Mouse (Mus musculus): Measurements from ENCODE around the gene Lctl. TPM values are rescaled to one million over a fixed set of nuclear protein-coding genes. Genes with fewer than 3 reads are reported as not detected.
A peak's percentile ranks its signal among the peaks of the same experiment; 100 is the strongest.

The Lctl gene
- polyA plus RNA-seq, 2 experiments = 0.02 TPM; not detected in 1

- peak overlapping the region; percentile 97 for H3K9ac ChIP-seq (replicated peaks)
- peaks cover 8 to 11% of the 10 kb centered on the region in 2 experiments for H3K4me1 ChIP-seq (replicated peaks; ENCODE audit: control insufficient read depth in 2 of 2, insufficient read depth in 2 of 2, low read length in 1 of 2)
- TF ChIP-seq EP300 (IDR thresholded peaks at IDR 0.05; ENCODE audit: low read depth) (no peak), CTCF (IDR thresholded peaks at IDR 0.05; ENCODE audit: low read depth) (0 out of 2 replicates have a peak, but pooled peaks have one; percentile 10)
- no peaks in the 10 kb centered on the region for H3K27me3 ChIP-seq (ENCODE audit: control insufficient read depth, insufficient read depth, low read length)
- no peaks in the 10 kb centered on the region for H3K9me3 ChIP-seq (ENCODE audit: control insufficient read depth, low read length)
- DNase-seq (ENCODE audit: low read depth in 3 of 3, low spot score in 3 of 3) = no peak
- WGBS (ENCODE audit: insufficient replicate concordance) = 2% methylated on average over 18 of the region's 18 CpGs
- H3K27ac ChIP-seq = peak overlapping the region; percentile 71
- H3K4me3 ChIP-seq (ENCODE audit: insufficient read depth in 1 of 2, low read depth in 2 of 2, low read length in 2 of 2) = peak overlapping the region; percentile 93 to 95
- peaks cover 35% of the 10 kb centered on the region for H3K36me3 ChIP-seq (replicated peaks; ENCODE audit: control insufficient read depth, insufficient read depth, low read depth)
- H3K4me2 ChIP-seq (ENCODE audit: low read depth) = peak overlapping the region; percentile 71
- ATAC-seq (ENCODE audit: insufficient read depth) = peak; percentile 57
Observed at GRCm38 (mm10) chr9:64172145-64172815, 55.3 kb downstream of the Lctl start.

GRCm38 (mm10) chr9:64172816-64173665 lies 56.1 kb downstream of the Lctl start, which contains the start of the genes Zwilch and Rpl4:
Zwilch (minus strand) TSS chr9:64173104.
Rpl4 (plus strand) TSS chr9:64173375.
- Histone ChIP-seq H3K4me3 (ENCODE audit: insufficient read depth in 1 of 2, low read depth in 2 of 2, low read length in 2 of 2) (peak within 1 kb of the TSS; percentile 93 to 95), H3K27me3 (ENCODE audit: control insufficient read depth, insufficient read depth, low read length) (no peaks in the 10 kb centered on the region), H3K4me2 (ENCODE audit: low read depth) (peak within 1 kb of the TSS; percentile 71), H3K27ac (peak within 1 kb of the TSS; percentile 71), H3K36me3 (replicated peaks; ENCODE audit: control insufficient read depth, insufficient read depth, low read depth) (peaks cover 39% of the 10 kb centered on the region), H3K9me3 (ENCODE audit: control insufficient read depth, low read length) (no peaks in the 10 kb centered on the region), H3K4me1 (replicated peaks; ENCODE audit: control insufficient read depth in 2 of 2, insufficient read depth in 2 of 2, low read length in 1 of 2) (peaks cover 8 to 11% of the 10 kb centered on the region in 2 experiments), H3K9ac (replicated peaks) (peak within 1 kb of the TSS; percentile 97)
- peak; percentile 76 for TF ChIP-seq EP300 (IDR thresholded peaks at IDR 0.05; ENCODE audit: low read depth)
- TF ChIP-seq CTCF (IDR thresholded peaks at IDR 0.05; ENCODE audit: low read depth) = no peak; the same call in 1 of the 2 replicates
- peak; percentile 72 to 79 (median 73) for DNase-seq (ENCODE audit: low read depth in 3 of 3, low spot score in 3 of 3)
- peak; percentile 81 for ATAC-seq (ENCODE audit: insufficient read depth)
- under 1% methylated on average over 42 of the region's 42 CpGs for WGBS (ENCODE audit: insufficient replicate concordance)

- ATAC-seq (ENCODE audit: insufficient read depth) (no peak), DNase-seq (ENCODE audit: low read depth in 3 of 3, low spot score in 3 of 3) (no peak)
- H3K27me3 ChIP-seq (ENCODE audit: control insufficient read depth, insufficient read depth, low read length) = no peaks in the 10 kb centered on the region
- WGBS (ENCODE audit: insufficient replicate concordance) = under 1% methylated on average over 16 of the region's 16 CpGs
- H3K4me1 ChIP-seq (replicated peaks; ENCODE audit: control insufficient read depth in 2 of 2, insufficient read depth in 2 of 2, low read length in 1 of 2) = peaks cover 8 to 13% of the 10 kb centered on the region in 2 experiments
- TF ChIP-seq CTCF (IDR thresholded peaks at IDR 0.05; ENCODE audit: low read depth) (no peak), EP300 (IDR thresholded peaks at IDR 0.05; ENCODE audit: low read depth) (no peak)
- H3K4me2 ChIP-seq (ENCODE audit: low read depth) = peak overlapping the region; percentile 71
- H3K36me3 ChIP-seq (replicated peaks; ENCODE audit: control insufficient read depth, insufficient read depth, low read depth) = peaks cover 43% of the 10 kb centered on the region
- H3K4me3 ChIP-seq (ENCODE audit: insufficient read depth in 1 of 2, low read depth in 2 of 2, low read length in 2 of 2) = peak overlapping the region; percentile 93 to 95
- H3K27ac ChIP-seq = peak overlapping the region; percentile 55
- peak overlapping the region; percentile 97 for H3K9ac ChIP-seq (replicated peaks)
- H3K9me3 ChIP-seq (ENCODE audit: control insufficient read depth, low read length) = no peaks in the 10 kb centered on the region
Observed at GRCm38 (mm10) chr9:64173666-64174220, 56.8 kb downstream of the Lctl start.

- ATAC-seq (ENCODE audit: insufficient read depth) (no peak), DNase-seq (ENCODE audit: low read depth in 3 of 3, low spot score in 3 of 3) (no peak)
- Histone ChIP-seq H3K4me3 (ENCODE audit: insufficient read depth in 1 of 2, low read depth in 2 of 2, low read length in 2 of 2) (peak overlapping the region; percentile 93 to 95), H3K4me1 (replicated peaks; ENCODE audit: control insufficient read depth in 2 of 2, insufficient read depth in 2 of 2, low read length in 1 of 2) (peaks cover 8 to 15% of the 10 kb centered on the region in 2 experiments), H3K27me3 (ENCODE audit: control insufficient read depth, insufficient read depth, low read length) (no peaks in the 10 kb centered on the region), H3K36me3 (replicated peaks; ENCODE audit: control insufficient read depth, insufficient read depth, low read depth) (peaks cover 45% of the 10 kb centered on the region), H3K4me2 (ENCODE audit: low read depth) (peak overlapping the region; percentile 71), H3K9me3 (ENCODE audit: control insufficient read depth, low read length) (no peaks in the 10 kb centered on the region), H3K9ac (replicated peaks) (peak overlapping the region; percentile 97), H3K27ac (peak overlapping the region; percentile 47)
- TF ChIP-seq EP300 (IDR thresholded peaks at IDR 0.05; ENCODE audit: low read depth) = no peak
- no peak for TF ChIP-seq CTCF (IDR thresholded peaks at IDR 0.05; ENCODE audit: low read depth)
Observed at GRCm38 (mm10) chr9:64174341-64174740, 57.4 kb downstream of the Lctl start.

All from liver, embryonic 14.5 days (tissue).